Mouse (Mus musculus) subcutaneous adipose tissue, adult 2 months (tissue): ENCODE data around the gene Atxn7l2. TPM values are rescaled to one million over a fixed set of nuclear protein-coding genes. Genes with fewer than 3 reads are reported as not detected.

Source experiments
- polyA plus RNA-seq: library from polyadenylated mRNA; depleted of rRNA; stranded (reverse); fragments of >200 nt; gene quantifications from 2 replicates; pipeline ENCODE4 v1.2.3, GENCODE M21; 2012; ENCODE audit warnings: low replicate concordance; rRNA removed

The Atxn7l2 gene
- polyA plus RNA-seq: 4.9 and 18.9 TPM in 2 replicates

DNA sequence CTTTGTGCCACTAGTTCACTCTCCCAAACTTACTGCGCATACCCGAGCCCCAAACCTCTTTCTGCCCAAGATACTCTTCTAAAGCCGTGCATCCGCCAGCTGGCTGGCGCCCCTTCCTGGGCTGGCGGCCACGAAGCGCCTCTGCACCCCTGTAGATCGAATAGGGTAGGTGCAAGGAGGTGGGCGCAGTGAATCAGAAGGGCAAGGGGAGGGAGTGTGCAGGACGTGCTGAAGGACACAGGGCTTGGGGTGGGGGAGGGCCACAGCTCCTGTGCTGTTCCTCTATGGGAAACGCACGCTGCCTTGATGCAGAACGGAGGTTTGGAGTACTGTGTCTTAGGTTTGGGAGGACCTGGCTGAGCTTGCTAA is at the start of gene Atxn7l2:
Gene Atxn7l2 (minus strand): TSS at position 164 of the 369 bp plus-strand sequence.

DNA sequence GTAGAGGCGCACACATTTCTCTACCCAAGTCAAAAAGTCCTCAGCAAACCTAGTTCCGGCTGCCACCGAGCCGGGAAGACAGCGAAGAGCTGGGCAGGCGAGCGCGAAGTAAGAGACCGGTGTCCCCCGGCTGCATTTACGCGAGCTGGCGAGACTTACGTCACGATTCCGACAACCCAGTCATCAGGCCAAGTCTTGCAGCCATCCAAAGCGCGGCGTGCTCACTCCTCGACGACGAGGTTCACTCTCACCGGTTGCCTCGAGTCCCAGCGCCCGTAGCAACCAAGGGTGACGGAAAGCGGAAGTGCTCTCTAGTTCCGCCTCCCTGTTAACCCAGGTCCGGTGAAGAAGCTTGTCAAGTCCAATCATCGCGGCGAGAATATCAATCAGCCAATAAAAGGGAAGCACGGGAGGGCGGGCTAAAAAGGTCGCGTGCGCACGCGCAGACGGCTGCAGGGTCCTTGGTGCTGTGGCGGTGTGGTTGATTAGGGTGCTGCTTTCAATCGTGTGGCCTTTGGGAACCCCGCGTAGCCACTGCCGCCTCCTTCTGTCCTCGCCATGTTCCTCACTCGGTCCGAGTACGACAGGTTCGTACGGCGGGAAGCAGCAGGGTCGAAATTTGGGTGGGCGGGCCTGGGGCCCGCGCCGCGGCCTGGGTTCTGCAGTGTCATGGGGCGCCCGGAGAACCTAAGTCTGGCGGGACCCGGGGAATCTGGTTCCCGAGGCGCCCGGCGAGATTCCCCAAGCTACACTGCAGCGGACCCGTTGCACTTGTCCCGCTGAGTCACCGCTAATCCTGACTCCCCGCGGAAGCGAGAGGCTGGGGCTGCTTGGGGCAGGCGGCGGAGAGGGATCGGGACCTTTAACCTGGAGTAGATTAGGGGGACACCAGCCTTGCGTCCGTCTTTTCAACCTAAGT is 46.2 kb upstream of the Atxn7l2 start, which contains the start of gene Psma5:
Gene Psma5 (plus strand): TSS at position 208 of the 919 bp plus-strand sequence.

DNA sequence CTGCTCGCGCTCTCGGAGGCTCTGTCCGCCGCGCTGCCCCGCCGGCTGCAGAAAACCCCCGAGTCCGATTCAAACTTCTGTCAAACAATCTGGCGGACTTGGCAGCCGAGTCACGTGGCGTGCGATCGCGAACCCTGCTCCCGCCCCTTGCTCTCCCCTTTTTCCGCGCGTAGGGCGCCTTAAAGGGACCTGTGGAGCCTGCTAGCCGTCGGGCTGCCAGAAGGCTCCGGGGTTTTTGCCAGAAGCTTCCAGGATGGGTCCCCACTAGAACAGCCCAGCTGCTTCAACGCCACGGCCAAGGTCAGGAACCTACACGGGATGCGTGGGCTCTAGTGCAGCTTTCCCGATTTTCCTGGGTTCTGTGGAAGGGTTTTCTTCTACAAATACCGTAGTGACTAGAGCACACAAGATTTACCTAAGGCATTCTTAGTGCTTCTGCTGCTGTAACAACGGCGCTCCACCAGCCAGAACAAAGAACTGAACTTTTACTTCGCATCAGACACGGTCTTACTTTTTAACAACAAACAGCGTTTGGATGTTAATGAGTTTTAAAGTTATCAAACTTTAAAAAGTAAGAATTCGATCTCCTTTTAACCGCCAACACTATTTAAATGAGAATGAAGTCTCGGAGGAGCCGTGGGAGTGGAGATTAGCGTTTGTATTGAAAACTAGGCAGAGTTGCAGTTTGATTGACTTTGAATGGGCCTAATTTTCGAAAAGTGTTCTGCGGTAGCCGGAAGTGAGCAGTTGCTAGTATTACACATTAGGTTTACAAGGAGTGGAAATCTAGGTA is 16.0 kb upstream of the Atxn7l2 start, which contains the start of gene Sypl2:
Gene Sypl2 (minus strand): TSS at position 91 of the 793 bp plus-strand sequence.

DNA sequence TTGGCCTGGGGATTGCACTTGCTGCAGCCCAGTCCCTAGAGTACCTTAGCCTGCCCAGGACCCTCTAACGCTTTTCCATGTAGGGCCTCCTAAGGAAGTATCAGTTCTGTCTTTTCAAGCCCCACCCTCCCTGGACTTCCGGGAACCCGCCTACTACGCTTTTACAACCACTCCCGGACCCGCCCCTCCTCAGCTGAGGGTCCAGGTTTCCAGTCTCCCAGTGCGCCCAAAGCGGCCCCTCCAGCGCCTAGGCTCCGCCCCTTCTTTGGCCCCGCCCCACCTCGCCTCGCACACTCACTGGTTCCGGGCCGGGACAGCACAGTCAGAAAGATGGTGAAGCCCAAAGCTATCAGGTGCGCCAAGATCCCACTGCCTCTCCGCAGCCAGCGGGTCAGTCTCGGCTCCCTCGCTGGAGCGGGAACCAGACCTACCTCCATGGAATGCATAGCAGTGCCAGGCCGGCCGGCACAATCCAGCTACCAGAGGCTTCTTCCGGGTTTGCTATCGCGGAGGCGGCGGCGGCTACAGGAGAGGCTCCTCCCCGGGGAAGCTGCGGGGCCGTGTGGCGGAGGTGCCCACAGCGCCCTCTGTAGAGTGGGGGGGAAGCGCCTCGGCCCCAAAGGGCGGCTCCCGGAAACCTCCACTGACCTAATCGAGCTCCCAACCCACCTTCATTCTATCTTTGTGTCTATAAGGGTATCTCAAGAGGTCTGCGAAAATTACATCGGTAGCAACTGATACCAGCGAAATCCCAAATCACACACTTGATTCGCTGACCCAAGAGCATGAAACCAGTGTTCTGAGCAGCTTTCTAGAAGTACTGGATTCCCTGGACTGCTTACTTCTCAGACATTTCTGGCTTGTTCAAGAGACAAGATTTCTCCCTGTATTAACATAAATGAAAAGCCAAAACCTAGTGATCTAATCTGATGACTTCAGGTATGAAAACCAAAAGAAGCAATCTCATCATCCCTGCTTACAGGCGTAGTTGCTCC is 10.1 kb downstream of the Atxn7l2 start, which contains the start of gene Cyb561d1:
Gene Cyb561d1 (minus strand): TSS at position 884 of the 995 bp plus-strand sequence.

DNA sequence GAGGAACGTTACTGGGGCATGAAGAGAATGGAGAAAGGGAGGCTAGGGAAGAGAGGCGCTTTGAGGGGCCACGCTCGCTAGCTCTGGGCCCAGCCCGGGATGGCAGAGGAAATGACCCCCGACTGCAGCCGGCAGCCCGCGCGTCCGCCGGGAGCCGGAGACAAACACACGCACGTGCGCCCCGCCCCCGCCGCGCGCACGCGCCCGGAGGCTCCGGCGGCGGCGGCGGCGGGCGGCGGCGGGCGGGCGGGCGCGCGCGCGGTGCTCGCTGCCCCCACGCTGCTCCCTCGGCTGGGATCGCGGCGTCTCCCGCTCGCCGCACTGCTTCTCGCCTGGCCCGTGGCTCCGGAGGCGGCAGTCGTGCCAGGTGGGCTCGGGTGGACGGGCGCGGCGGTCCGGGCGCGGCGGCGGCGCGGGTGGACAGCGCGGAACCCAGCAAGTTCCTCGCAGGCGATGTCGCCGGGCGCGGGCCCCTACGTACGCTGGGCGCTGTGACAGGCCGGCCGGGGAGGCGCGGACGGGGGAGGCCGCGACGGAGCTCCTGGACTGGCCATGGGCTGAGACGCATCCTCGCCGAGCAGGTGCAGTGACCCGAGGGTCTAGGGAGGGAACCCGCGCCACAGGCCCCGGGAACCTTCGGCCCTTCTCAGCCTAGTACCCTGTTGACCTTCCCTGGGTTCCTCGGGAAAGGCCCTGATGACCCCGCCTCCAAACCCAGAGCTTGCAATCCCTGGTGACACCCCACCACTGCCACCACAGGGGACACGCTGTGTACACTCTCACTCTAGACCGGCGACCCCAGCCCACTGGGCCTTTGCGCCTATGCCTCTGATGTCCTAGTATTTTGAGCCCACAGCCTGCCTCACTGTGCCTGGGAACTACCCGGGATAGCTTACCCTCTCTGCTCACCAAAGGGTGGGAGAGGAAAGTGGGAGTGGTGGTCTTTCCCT is 24.4 kb downstream of the Atxn7l2 start, which contains the start of gene Amigo1:
Gene Amigo1 (plus strand): TSS at position 238 of the 950 bp plus-strand sequence.

DNA sequence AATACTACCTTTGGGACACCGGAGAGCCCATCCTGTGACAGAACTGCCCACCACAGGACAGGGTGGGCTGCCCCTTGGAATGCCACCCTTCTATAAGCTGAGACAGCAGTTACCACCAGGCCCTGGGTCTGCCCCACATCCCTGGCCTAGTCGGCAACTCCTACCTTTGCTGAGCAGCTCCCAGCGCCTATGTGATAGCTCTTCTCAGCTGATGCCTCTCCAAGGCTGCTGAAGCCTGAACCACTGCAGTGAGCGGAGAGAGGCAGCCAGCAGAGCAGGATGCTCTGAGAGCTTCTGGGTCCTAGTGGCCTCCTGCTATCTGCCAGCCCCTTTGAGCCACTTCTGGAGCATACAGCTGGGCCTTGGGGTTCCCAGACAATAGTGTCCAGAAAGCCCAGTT is 56.1 kb downstream of the Atxn7l2 start, which contains the start of gene Gpr61:
Gene Gpr61 (minus strand): TSS at position 227 of the 400 bp plus-strand sequence.

Other genes with a start within 250 kb of the Atxn7l2 start
- not detected in 2 replicates for gene Gstm3, start 241.7 kb downstream of the Atxn7l2 start, polyA plus RNA-seq
- gene Gstm2, start 224.5 kb downstream of the Atxn7l2 start, polyA plus RNA-seq: 306 and 436 TPM in 2 replicates
- gene Gstm1, start 193.0 kb downstream of the Atxn7l2 start, polyA plus RNA-seq: 822 and 1,255 TPM in 2 replicates
- gene Gstm4, start 166.0 kb downstream of the Atxn7l2 start, polyA plus RNA-seq: 28.3 and 47.0 TPM in 2 replicates
- gene Ampd2, start 124.3 kb downstream of the Atxn7l2 start, polyA plus RNA-seq: 82.8 and 163 TPM in 2 replicates
- 0.16 and 0.91 TPM in 2 replicates for gene Gnat2, start 118.1 kb downstream of the Atxn7l2 start, polyA plus RNA-seq
- gene Gnai3, start 64.8 kb downstream of the Atxn7l2 start, polyA plus RNA-seq: 24.6 and 33.8 TPM in 2 replicates
- not detected in 2 replicates for gene Gpr61, start 56.1 kb downstream of the Atxn7l2 start, polyA plus RNA-seq
- 9.1 and 22.1 TPM in 2 replicates for gene Amigo1, start 24.6 kb downstream of the Atxn7l2 start, polyA plus RNA-seq
- 6.8 and 8.5 TPM in 2 replicates for gene Cyb561d1, start 9.7 kb downstream of the Atxn7l2 start, polyA plus RNA-seq
- 0.20 and 0.55 TPM in 2 replicates for gene Sypl2, start 15.7 kb upstream of the Atxn7l2 start, polyA plus RNA-seq
- gene Psma5, start 46.0 kb upstream of the Atxn7l2 start, polyA plus RNA-seq: 69.4 and 79.0 TPM in 2 replicates
- 95.9 and 169 TPM in 2 replicates for gene Sort1, start 73.1 kb upstream of the Atxn7l2 start, polyA plus RNA-seq
- gene Mybphl, start 154.0 kb upstream of the Atxn7l2 start, polyA plus RNA-seq: not detected in 2 replicates
- gene Psrc1, start 172.9 kb upstream of the Atxn7l2 start, polyA plus RNA-seq: 1.1 and 5.4 TPM in 2 replicates
- 5.4 and 20.9 TPM in 2 replicates for gene Celsr2, start 204.6 kb upstream of the Atxn7l2 start, polyA plus RNA-seq
- gene Sars, start 234.3 kb upstream of the Atxn7l2 start, polyA plus RNA-seq: 41.3 and 52.4 TPM in 2 replicates